Mouse (Mus musculus) heart, postnatal 0 days (tissue): ENCODE data around the gene Dnah1.

ENCODE experiments used
- CTCF ChIP-seq: IDR thresholded peaks from 2 replicates; pipeline ENCODE4 v1.5.1; 2016; ENCODE audit warnings: antibody characterized with exemption, control low read depth, low read depth
- EP300 ChIP-seq: IDR thresholded peaks from 2 replicates; pipeline ENCODE4 v1.6.1; 2016; ENCODE audit warnings: antibody characterized with exemption, low read depth

DNA sequence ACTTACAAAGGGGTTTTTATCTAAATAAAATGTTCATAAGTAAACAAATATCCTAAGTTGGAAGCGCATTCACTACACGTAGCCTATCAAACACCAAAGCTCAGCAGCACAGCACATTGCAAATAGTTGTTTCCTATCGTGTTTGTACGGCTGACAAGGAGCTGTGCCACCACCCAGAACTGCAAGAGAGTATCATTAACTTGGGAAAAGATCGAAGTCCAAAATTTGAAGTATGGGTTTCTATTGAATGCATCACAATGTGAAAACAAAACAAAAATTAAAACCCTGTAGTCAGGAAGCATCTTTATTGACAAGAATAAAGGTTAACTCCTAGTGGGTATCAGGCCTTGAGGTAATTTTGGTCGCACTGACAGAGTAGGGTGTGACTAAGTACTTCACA, 75.3 kb downstream of the Dnah1 start:
- no peak for TF ChIP-seq CTCF
- no peak for TF ChIP-seq EP300
